Mouse (Mus musculus): ENCODE results near the gene Fshr. TPM values are rescaled to one million over a fixed set of nuclear protein-coding genes. Genes with fewer than 3 reads are reported as not detected.

Gene Fshr
- total RNA-seq, 2 experiments from 2014 or later: not detected

DNA sequence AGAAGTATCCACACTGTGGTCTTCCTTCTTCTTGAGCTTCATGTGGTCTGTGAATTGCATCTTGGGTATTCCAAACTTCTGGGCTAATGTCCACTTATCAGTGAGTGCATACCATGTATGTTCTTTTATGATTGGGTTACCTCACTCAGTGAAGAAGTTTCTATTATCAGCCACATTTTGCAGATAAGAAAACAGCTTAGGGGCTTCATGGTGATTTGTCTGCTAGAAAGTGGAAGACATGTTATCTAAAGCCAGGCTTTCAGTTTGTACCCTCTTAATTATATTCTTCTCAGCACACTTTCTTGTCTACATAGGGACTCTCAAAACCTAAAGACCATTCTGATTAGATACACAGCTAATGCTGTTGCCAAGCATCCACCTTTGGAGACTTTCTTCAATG, 165.8 kb downstream of the Fshr start:
- DNase-seq: no peak

DNA sequence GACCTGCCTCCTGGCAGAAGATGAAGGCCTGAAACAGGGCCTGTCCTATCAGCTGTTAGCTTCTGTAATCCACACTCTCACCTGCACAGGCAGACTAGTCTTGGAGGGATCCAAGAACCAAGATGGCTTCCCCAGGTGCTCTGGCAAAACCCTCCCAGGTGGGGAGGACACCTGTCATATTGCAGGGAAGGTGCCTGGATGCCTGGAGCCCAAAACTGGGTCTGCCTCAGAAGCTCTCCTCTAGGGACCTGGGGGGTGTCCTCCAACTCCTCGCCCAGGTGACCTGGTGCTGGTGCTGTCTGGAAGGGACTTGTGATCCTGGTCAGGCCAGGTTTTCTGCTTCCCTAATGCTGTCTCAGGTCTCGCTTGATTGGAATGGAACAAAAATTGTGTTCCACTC, 167.5 kb downstream of the Fshr start:
- no peak for DNase-seq

DNA sequence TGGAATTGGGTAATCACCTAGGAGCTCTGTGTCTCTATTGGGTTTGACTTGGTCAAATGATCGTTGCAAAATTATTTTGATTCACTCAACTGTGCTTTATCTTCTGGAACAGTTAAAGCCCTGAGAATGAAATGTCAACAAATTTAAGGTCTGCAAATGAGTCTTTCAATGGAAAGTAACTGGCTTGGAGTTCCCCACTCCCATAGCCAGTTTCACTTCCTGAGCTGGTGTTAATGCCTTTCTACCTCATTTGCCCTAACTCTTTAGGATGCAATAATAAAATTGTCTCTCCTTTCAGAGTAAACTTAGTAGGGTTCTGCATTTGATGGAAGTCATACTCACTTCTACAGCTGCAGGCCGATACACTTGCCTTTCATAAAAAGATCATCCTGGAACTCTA, 181.0 kb downstream of the Fshr start:
- no peak for DNase-seq

GRCm38 (mm10) chr17:89017002-89017401, 183.5 kb downstream of the Fshr start:
- DNase-seq: no peak

DNA sequence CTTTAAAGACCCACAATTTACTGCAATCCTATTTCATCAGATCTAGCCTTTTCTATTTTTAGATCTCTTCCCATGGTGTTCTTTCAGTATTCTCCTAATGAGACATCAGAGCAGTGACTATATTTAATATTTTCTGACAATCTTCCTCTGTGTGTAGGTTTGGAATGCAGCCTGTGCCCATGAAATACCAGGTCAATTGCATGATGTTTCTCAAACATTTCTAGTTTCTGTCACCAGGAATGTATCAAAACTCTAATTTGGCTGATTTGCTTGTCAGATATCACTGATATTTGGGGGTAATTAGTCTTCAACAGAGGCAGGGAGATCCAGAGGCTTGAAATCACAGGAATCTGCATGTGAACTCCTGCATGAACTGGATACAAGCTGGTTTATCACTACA, 186.8 kb downstream of the Fshr start:
- no peak for DNase-seq

- DNase-seq: no peak
Measured at GRCm38 (mm10) chr17:89009117-89009516, 191.4 kb downstream of the Fshr start.

DNA sequence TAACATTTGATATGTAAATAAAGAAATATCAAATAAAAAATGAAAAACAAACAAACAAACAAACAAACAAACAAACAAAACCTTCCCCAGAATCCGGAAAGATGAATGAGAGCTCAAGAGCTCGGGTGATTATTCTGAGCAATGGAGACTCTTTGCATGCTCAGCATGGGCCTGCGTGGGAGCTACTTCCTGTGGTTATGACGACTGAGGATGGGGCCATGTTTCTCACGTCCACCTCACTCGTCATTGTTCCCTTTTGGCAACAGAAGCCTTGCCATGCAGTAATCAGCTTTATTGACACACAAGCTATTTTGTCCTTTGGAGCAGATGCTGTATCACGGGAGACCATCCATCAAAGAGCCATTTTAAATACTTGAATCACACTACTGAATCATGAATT, 191.8 kb downstream of the Fshr start:
- no peak for DNase-seq

- no peak for DNase-seq
Measured at GRCm38 (mm10) chr17:89005959-89006358, 194.5 kb downstream of the Fshr start.

DNA sequence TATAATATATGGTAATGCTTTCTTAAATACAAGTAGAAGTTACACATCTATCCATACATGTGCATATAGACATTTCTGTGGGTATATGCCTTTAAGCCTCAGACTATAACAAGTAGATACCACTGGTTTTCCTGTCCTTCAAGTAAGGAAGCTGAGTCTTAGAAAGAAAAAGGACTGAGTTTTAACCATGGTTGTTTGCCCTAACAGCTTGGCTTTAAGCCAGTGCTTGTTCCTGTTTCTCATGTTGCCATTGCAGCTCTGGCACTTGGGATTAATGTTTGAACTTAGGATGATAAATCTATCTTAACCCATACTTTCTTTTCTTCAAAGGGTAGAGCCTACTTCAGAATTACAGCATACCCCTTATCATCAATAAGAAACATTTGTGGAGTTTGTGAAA, 200.6 kb downstream of the Fshr start:
- DNase-seq: no peak

DNA sequence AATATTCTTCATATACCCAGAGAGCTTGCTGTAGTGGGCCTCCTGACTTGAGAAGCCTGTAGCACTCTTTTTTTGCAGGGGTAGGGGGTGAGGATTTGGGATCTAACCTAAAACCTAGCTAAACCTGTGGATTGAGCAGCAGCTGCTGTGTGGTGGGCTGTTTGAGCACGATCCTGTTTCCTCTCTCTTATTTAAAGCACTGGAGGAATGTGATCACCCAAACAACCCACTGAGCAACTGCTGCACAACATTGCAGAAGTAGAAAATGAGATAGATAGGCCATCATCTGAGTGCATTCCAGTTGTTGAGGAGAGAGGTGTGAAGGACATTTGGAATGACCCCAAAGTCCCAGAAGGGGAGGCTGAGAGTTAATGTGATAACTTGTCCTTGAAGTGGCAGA, 202.2 kb downstream of the Fshr start:
- no peak for DNase-seq

GRCm38 (mm10) chr17:88991238-88991637, 209.2 kb downstream of the Fshr start:
- DNase-seq: no peak

GRCm38 (mm10) chr17:88980708-88981355, 219.6 kb downstream of the Fshr start:
- no peak for DNase-seq

DNA sequence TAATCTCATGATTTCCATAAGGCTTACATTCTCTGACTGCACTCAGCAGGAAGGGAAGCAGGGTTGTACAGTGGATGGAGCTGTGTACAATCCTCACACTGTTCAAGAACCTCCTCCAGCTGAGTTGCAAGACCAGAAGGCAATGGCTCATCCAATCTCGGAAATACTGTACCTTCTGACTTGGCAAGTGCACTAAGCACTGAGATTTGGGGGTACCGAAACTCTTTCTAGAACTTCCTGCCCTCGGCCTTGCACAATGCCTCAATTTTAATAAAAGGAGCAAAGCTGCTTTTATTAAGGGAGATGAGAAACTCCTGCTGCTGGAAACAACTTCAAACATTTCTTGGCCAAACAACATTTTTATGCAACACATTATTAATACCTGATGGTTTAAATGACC, 225.9 kb downstream of the Fshr start:
- DNase-seq: no peak

GRCm38 (mm10) chr17:88966028-88966427, 234.4 kb downstream of the Fshr start:
- no peak for DNase-seq

GRCm38 (mm10) chr17:88954011-88954410, 246.5 kb downstream of the Fshr start:
- no peak for DNase-seq

DNA sequence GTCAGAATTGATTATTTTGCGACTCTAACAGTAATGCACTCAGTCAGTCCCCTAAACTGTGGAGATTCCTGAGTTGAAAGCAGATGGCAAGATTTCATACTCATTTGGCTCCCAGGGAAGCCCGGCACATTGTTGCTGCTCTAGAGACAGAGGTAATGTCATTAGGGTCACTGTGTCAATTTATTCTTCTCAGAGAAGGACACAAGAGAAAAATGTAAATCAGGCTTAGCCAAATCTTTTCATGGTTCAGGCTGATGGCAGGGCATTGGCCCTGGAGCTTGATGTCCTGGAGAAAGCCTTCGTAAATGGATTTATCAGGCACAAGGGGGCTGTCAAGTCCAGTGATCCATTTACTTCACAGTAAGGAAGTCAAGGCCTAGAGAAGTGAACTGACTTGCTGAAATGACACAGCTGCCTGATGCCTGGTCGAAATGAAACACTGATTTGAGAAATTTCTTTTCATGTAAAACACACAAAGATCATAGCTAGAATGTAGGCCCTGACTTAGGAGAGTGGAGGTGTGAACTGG, 262.3 kb downstream of the Fshr start:
- DNase-seq: no peak

DNA sequence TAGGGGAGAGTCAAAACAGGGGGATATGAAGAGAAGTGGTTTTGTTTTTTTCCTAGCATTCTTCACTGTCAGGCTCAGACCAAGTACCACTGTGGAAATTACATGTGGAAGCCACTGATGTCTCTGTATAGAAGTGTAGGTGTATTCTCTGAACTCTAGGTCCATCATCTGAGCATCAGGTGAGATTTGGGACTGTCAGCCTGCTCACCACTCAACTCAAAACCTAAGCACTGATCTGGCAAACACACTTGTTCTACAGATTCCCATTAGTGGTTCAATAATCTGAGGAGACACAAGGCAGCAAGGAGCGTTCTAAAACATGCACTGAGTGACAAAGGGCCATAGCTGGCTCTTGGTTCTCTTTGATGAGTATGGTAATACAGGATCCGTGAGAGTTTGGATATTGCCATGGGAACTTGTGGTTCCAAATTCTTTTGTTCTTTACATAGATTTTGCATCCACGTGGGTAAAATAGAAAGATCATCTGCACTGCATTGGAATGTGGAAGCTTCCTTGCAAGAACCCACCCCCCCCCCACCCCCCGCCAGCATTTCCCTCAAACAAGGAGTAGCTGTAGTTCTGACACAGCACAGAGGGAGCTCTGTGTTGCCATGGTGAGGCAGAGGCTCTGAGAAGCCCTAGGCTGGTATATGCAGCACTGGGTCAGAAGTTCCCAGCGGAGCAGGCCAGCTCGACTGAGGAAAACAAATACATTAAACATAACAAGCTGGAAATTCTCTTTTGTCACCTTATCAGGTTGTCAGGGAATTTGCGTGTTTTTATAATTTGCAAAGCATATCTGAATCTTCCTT, 262.9 kb downstream of the Fshr start:
- DNase-seq: no peak

DNA sequence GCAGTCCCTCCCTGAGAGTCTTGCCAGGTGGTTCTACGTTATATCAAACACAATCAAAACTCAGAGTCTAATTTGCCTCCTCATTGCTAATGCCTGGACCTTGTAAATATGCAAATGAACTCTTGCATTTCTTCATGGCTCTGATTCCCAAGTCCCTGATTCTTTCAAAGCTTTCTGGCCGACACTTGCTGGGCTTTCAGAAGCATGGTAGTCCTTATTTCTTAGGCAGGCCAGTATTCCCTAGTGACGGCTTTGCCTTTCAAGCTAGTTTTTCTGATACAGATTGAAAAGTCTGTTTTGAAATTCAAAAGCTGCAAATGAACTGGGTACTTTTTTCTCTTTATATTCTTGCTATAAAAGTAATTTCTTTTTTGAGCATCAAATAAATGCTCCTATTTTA, 263.5 kb downstream of the Fshr start:
- DNase-seq: no peak

Data from gastrocnemius, postnatal 25 days (tissue).